Mouse (Mus musculus) left cerebral cortex, postnatal 10 days (tissue): Measurements from ENCODE around the gene Dvl2. TPM values are rescaled to one million over a fixed set of nuclear protein-coding genes. Genes with fewer than 3 reads are reported as not detected.
"Not testable (repeated sequence)": the region's sequence is repeated elsewhere in the genome, so short reads cannot be mapped to it uniquely, and the experiment has no call there.

ENCODE experiments used
- DNase-seq, 2 experiments: peaks; one replicate each; pipeline ENCODE4 v3.0.0; 2021 to 2022; ENCODE audit warnings: low spot score in 2 of 2, mixed read lengths in 1 of 2; ENCODE audit errors: extremely low spot score in 1 of 2
- intact Hi-C: fragments of 180-260 bp; cut with DNase I; formaldehyde crosslinking; loops from one replicate; pipeline ENCODE4 v1.15.1; 2025
- total RNA-seq, 2 experiments: library from RNA; stranded (reverse); gene quantifications; 2 replicates each; pipeline ENCODE4 v1.2.3; 2021

Gene Dvl2
- total RNA-seq, 2 experiments from 2014 or later, result 27.5 to 30.3 TPM

DNA sequence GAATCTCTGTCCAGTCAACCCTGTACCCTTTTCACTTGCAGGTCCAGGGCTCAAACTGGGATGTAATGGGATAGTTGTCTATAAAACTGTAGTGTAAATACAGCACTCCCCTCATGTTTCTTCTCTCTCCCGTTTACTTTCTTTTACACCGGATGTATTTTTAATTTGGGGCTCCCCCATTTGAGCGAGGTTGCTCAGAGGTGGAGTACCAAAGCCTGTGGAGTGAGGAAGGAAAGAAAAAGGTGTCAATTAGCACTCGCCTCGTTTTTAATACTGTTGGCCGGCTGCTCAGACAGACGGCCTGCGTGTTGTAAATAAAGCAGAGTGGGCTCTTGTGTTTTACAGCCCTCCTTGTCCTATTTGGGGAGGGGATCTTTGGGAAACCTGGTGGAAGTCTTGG lies 729 bp upstream of the Dvl2 start:
- no peak for DNase-seq
- intact Hi-C loops, result no loop called here

DNA sequence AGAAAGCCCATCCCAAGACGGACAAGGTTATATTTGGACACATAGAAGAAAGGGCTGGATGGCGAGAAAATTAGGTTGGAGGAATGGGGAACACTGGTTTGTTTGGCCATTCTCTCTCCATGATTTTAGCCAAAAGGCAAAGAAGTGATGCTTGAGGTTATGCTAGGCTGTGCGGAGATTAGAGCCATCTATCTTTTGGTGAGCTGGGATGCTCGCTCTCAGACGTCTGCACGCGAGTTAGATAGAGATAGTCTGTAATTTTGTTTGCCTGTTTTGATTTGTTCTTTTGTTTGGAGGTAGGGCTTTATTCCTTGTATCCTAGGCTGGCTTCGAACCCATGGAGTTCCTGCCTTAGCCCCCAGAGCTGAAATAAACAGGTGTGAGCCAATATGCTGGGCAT lies 764 bp downstream of the Dvl2 start:
- intact Hi-C loops, result no loop called here
- no peak for DNase-seq

DNA sequence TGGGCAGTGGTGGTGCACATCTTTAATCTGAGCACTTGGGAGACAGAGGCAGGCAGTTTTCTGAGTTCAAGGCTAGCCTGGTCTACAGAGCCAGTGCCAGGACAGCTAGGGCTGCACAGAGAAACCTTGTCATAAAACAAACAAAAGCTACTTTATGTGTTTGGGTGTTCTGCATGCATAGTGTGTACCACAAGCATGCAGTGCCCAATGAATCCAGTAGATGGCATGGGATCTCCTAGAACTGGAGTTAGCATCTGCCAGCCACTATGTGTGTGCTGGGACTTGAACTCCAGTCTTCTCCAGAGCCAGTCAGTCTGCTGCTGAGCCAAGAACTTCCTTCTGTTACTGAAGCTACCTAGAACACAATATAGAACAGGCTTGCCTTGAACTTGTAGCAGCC lies 1.5 kb downstream of the Dvl2 start:
- DNase-seq, result no peak
- intact Hi-C loops, result no loop called here

DNA sequence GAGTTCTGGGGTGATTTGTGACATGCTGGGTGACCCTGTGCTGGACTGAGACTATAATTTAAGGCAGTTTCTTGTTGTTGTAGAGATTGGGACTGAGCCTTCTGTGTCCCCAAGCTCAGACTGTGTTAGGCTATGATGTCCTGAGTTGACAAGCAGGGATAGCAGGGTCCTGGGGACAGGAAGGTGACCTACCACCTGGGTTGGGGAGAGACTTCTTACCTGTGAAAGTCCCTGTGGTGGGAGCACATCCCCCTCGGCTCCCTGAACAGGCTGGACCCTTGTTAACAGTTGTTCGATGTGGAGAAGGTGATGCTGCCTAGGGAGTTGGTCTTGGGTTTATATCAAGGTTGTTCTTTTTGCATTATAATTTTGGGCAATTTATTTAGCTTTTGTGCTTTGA lies 2.1 kb downstream of the Dvl2 start:
- DNase-seq, result no peak
- intact Hi-C loops, result no loop called here

DNA sequence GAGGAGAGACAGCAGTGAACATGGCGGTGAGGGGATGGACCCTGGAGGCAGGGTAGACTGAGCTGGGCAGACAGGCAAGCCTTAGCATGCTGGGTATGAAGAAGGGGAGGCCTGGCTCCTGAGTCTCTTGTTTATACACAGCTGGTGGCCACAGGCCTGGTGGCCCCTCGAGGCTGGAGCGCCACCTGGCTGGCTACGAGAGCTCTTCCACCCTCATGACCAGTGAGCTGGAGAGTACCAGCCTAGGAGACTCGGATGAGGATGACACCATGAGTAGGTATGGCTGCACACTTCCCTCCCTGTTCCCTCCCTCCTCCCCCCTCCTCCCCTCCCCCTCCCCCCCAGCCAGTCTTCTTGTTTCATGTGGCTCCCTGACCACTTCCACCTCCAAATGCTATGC lies 5.1 kb downstream of the Dvl2 start:
- intact Hi-C loops, result no loop called here
- DNase-seq, result no peak

DNA sequence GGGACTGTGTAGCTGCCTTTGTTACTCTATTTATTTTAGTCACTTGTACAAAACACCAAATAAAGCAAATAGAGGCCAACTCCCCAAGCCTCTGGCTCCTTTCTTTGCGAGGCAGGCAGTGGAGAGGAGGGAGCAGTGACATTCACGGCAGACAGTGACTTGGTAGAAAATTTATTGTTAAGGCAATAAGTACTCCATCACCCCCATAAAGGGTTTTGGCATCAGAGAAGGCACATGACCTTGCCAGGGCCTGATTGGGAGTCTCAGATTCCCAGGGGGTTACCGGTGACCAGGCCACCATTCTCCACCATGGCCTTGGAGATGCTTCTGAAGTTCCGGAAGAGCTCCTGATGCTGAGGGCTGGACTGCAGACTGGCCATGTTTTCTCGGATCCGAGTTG lies 9.6 kb downstream of the Dvl2 start:
- no peak for DNase-seq
- intact Hi-C loops, result no loop called here

DNA sequence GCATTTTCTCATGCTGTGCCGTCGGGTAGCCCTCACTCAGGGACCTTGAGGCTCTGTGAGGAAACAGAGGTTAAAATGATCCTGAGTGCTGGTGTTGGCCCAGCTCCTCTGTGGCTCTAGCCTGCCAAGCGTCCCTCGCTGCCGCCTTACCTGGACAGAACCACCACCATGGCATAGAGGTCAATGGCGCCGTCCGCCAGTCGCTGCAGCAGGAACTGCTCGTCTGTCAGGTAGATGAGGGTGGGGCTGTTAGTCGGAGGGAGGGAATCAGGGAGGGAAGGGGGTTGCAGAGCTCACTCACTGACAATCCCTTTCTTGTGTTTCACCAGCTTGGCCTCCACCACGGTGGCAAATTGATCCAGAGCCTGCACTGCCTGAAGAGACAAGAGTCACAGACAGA lies 10.2 kb downstream of the Dvl2 start:
- no peak for DNase-seq
- intact Hi-C loops, result no loop called here

DNA sequence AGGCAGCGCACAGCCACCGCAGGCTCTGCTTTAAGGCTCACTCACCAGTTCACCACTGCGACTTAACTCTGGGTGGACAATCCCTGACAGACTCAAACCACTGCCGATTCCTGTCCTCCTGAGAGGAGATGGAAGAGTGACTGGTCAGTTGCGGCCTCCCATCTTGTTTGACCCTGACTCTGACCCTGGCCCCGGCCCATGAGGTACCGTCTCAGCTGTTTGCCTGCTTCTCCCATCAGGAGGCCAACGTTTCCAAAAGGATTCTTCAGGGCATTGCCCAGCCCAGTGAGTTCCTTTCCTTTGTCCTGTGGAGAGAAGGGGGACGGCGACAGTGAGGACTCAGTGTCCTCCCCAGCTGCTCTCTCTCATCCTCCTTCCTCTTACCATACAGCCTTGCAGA lies 10.6 kb downstream of the Dvl2 start:
- DNase-seq, result no peak
- intact Hi-C loops, result no loop called here

DNA sequence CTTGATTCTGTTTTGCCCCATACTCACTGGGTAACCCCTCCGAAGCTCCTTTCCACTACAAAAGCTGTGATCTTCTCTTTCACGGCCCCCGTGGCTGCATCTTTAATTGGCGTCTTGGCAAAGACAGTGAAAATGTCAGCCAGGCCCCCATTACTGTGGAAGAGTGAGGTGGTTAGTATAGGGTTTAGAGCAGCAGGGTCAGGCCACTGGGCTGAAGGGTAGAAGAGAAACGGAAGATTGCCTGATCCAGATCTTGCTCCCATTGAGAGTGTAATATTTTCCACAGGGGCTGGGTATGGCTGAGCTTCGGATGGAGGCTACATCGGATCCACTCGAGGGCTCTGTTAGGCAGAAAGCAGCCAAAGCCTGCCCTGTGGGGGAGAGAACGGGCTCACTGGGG lies 12.5 kb downstream of the Dvl2 start:
- intact Hi-C loops, result no loop called here
- DNase-seq, result no peak

DNA sequence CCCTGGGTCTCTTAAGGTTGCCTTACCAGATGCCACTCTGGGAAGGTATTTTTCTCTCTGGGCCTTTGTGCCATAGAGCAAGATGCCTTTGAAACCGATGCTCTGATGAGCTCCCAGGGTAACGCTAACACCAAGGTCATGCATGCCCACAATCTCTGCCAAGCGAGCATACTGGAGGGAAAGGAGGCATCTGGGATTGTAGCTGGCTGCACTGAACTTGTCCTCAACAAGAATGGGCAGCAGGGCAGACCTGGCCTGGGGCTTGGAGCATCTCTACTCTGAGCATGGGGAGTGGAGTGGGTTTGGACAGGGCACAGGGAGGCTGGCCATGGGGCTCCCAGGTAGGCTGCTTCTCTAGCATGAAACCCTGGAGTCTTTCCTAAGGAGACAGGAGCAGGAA lies 13.0 kb downstream of the Dvl2 start:
- DNase-seq, result no peak
- intact Hi-C loops, result no loop called here

DNA sequence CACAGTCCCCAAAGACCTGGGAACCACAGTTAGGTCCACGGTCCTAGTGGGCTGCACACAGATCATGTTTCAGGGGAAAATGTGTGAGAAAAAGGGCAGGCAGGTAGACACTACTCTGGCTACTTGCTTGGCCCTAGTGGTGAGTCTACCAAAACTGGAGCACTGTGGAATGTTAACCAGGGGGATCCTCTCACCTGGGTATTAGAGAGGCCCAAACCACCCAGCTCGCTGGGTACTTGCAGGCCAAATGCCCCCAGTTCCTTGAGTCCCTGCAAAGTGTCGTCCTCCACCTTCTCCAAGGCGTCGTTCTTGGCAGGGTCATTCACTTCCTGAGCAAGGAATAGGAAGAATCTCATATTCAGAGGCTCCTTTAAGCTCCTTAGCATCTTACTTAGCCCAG lies 13.7 kb downstream of the Dvl2 start:
- intact Hi-C loops, result no loop called here

DNA sequence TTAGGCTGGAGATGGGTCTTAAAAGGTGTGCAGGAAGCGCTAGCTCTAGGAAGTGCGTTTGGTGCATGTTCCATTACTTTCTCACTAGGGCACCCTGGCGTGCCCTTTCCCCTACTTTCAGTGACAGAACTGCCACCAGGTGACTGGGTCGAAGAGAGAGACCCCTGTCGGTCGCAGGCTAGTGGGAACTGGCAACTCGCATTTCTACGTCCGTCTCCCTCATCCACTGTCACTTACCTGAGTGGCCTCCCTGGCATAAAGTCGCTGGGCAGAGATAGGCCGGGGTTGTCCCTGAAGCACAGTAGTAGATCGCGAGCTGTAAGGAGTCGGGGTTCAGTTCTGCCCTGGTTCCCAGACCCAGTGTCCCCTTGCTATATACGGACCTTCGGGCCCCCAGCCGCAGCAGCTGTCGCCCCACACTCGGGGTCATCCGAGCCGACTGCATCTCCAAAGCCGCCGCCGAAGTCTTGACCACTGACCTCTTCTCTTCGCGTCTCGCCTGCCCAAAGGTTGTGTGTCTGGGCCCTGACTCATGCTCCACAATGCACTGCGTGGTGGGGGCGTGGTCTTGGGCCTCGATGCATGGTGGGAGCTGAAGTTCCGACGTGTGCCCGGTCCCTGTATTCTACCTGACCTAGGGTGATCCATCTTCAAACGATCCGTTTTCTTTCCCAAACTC lies 14.6 kb downstream of the Dvl2 start, which contains the start of gene Acadvl:
Gene Acadvl (minus strand): TSS at position 532 of the 679 bp plus-strand sequence.
- intact Hi-C loops, result no loop called here
- DNase-seq, result peak; percentile 78 to 91

More for the DNA sequence above, 13.7 kb downstream of the Dvl2 start:
- DNase-seq, result peak in 1 of 2 experiments; percentile 15

DNA sequence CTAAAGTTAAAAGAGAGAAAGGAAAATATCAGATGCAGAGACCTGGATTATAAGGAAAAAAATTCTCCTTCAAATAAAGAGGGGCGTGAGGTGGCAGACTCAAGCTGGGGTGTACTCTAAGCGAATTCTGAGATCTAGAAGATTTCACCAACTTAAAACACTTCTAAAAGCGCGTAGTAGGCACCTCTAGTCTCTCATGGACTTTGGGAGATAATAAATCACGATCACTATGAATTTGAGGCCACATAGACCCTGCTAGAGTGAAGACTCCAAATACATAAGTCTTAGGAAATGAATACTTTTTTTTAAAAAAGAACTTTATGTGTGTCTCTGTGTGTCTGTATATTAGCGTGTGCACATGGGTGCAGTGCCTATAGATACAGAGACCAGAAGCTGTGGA lies 15.3 kb downstream of the Dvl2 start:
- DNase-seq, result no peak
- intact Hi-C loops, result no loop called here

DNA sequence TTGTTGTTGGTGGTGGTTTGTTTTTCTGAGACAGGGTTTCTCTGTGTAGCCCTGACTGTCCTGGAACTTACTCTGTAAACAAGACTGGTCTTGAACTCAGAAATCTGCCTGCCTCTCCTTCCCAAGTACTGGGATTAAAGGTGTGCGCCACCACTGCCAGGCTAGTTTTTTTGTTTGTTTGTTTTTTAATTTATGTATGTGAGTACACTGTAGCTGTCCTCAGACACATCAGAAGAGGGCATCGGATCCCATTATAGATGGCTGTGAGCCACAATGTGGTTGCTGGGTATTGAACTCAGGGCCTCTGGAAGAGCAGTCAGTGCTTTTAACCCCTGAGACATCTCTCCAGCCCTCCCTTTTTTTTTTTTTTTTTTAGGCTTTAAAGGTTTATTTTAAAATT lies 15.8 kb downstream of the Dvl2 start:
- intact Hi-C loops, DNase-seq: not testable (repeated sequence)

DNA sequence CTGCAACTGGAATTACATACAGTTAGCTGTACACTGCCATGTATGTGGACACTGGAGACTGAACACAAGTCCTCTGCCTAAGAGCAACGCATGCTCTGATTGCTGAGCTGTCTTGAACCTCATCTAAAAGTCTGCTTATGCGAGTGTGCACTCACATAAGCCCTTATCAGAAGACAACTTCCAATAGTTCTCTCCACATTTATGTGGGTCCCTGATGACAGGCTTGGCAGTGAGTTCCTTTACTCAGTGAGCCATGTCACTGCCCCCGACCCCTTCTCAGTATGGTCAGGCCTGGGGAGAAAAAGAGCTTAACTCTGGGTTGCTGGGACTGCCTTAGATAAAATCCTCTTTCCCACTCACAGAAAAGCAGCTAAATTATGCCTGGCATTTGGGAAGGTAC lies 16.3 kb downstream of the Dvl2 start, which contains the start of gene Dlg4:
Gene Dlg4 (plus strand): TSS at position 274 of the 400 bp plus-strand sequence.
- intact Hi-C loops, result no loop called here
- DNase-seq, result no peak

DNA sequence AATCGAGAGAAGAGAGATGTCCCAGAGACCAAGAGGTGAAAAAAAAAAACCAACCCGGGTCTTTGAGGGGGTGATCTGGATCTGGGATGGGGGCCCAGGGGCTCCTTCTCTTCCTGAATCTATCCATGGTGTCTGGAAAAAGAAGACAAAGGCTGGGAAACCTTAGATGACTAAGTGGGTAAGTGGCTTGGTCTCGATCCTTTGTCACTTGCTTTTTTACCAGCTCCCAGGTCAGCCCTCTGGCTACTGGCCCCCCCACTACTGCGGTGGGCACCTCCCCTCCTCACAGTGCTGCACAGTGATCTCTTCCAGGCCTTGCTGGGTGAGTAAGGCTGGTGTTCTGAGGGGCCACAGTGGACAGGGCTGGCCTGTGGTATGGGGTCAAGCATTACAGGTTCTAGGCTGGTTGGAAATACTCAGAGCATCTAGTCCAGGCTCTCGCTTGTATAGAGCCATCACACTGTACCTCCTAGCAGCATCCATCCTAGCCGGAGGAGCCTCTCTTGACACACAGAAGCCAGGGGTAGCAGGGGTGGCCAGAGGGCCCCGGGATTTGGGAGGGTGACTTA lies 16.9 kb downstream of the Dvl2 start:
- no peak for DNase-seq
- intact Hi-C loops, result no loop called here

DNA sequence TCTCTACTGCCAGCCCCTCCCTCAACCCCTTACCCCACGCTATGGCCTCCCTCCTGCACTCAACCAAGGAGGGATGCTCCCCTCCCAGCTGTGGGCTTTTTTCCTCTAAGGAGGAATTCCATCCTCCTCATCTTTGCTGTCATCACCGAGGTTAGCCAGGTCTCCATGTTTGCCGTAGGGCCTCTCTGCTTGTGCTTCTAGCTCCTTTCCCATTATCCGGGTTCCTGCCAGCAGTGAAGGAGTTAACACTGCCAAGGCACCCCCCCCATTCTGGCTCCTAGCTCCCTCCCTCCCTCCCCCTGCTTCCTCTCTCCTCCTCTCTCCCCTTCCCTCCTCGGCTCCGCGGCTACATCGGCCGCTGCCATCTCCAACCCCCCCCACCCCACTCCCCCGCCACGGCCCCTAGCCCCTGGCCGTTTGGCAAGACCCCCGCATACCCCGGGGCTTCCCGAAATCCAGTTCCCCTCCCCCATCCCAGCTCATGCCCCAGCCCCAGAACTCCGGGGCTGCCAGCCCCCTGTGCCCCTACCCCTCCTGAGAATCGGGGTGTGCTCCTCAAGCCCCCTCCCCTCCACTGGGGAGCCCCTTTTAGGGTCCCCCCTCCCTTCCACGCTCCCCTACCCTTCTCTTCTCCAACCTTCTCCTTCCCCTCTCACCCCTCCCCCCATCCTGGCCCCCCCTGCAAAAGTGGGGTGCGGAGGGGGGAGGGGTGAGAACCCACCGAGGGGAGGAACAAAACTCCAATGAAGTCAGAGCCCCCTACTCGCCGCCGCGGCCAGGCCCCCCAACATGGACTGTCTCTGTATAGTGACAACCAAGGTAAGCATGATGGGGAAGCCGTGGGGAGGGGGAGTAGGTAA lies 18.0 kb downstream of the Dvl2 start:
- intact Hi-C loops, result no loop called here

DNA sequence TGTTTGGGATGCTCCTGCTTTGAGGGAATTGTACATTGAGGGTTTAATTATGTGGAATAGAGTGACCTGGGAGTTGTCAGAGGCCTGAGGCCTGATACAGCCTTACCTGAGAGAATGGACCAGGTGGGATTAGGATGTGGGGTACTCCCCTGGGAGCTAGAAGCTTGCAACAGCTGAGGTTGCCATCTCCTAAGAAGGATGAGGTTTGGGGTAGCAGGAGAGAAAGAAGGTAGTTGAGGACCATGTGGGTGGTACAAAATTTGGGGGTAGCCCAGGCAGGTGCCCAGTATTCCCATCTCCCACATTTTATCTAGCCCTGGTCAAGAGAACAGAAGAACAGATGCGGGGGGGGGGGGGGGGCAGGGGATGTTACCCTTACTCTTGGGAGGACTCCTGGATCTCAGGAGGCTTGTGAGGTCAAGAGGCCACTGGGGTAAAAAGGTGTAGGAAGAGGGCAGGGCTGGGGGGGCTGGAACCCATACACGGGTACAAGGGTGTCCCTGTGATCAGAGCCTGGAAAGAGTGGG lies 19.2 kb downstream of the Dvl2 start:
- no peak for DNase-seq
- intact Hi-C loops, result no loop called here

More for the DNA sequence above, 18.0 kb downstream of the Dvl2 start:
- peak; percentile 81 to 85 for DNase-seq

DNA sequence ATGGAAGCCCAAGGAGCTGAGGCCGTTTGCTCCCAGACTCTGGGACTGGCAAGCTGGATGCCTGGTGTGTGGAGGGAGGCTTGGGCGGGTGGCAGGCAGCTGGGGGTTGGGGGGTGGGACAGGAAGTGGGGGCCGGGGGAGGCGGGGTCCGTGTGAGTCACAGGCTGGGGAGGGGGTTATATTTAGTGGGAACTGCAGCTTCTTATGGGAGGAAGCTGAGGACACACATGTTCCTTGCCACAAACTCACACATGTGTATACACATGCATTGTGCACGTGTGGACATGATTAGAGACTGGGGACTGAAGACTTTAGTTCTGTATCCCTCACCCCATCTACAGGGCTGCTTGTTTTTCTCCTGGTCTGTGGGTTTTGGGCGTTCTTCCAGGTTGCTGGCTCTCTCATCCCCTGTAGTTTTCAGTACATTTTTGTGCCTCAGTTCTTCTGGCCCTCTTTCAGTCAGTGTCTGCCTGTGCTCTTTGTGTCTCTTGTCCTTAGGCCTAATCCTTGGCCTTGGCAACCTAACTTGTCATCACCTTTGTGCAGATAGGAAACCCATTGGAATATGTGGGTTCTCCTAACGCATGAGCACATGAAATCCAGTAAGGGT lies 19.7 kb downstream of the Dvl2 start:
- intact Hi-C loops, result no loop called here
- DNase-seq, result peak in 1 of 2 experiments; percentile 73
